Mouse (Mus musculus): ENCODE results near the gene Fbxw8.

- no peak for TF ChIP-seq CTCF (IDR thresholded peaks at IDR 0.05; ENCODE audit: borderline replicate concordance, control insufficient read depth, extremely low read depth, insufficient read depth, low read length, poor library complexity)
- TF ChIP-seq POLR2A (IDR thresholded peaks at IDR 0.05; ENCODE audit: control insufficient read depth, extremely low read depth, insufficient read depth, low read length, poor library complexity): no peak
Observed at GRCm38 (mm10) chr5:118039241-118039668, 116.0 kb downstream of the Fbxw8 start.
